Mouse (Mus musculus): ENCODE measurements around the gene Olfr1057.

GRCm38 (mm10) chr2:86413950-86414349 is 35.8 kb upstream of the Olfr1057 start, which contains the start of gene Olfr1061:
- TF ChIP-seq POLR2A (IDR thresholded peaks at IDR 0.05; ENCODE audit: low read depth, low read length), result no peak
- TF ChIP-seq CTCF (IDR thresholded peaks at IDR 0.05; ENCODE audit: extremely low read depth, insufficient read length, insufficient replicate concordance, low read depth, low read length), result no peak
